Mouse (Mus musculus) heart, embryonic 13.5 days (tissue): ENCODE results near the gene Slpi. TPM values are rescaled to one million over a fixed set of nuclear protein-coding genes. Genes with fewer than 3 reads are reported as not detected.

Experiments used
- ATAC-seq: fragments of 200-750 bp; cut with Nextera tagmentation; 2 replicates; pipeline ENCODE4 v1.8.0; 2017; ENCODE audit warnings: moderate TSS enrichment; ENCODE audit not compliant: insufficient number of reproducible peaks, low FRiP score, low TSS enrichment; ENCODE audit errors: extremely low read depth
- H3K27ac ChIP-seq: fragments of 300-500 bp; sonication (generic); replicated peaks from 2 replicates; pipeline ENCODE4 v1.5.1; 2015; ENCODE audit warnings: moderate library complexity, mild to moderate bottlenecking, inconsistent platforms
- H3K27me3 ChIP-seq: fragments of 300-500 bp; sonication (generic); replicated peaks from 2 replicates; pipeline ENCODE4 v1.6.1; 2015; ENCODE audit warnings: mild to moderate bottlenecking, inconsistent platforms
- H3K36me3 ChIP-seq: fragments of 300-500 bp; sonication (generic); 2 replicates; pipeline ENCODE4 v1.6.1; 2015; ENCODE audit warnings: mild to moderate bottlenecking, inconsistent platforms
- H3K4me1 ChIP-seq: fragments of 300-500 bp; sonication (generic); 2 replicates; pipeline ENCODE4 v1.6.1; 2015; ENCODE audit warnings: inconsistent platforms
- H3K4me2 ChIP-seq: fragments of 300-500 bp; sonication (generic); 2 replicates; pipeline ENCODE4 v1.6.1; 2015; ENCODE audit warnings: inconsistent platforms, mild to moderate bottlenecking, moderate library complexity
- H3K4me3 ChIP-seq: fragments of 300-500 bp; sonication (generic); 2 replicates; pipeline ENCODE4 v1.5.1; 2015; ENCODE audit warnings: moderate library complexity, mild to moderate bottlenecking, inconsistent platforms
- H3K9ac ChIP-seq: fragments of 300-500 bp; sonication (generic); 2 replicates; pipeline ENCODE4 v1.6.1; 2015; ENCODE audit warnings: inconsistent platforms, mild to moderate bottlenecking, moderate library complexity
- H3K9me3 ChIP-seq: fragments of 300-500 bp; sonication (generic); 2 replicates; pipeline ENCODE4 v1.6.1; 2016; ENCODE audit warnings: inconsistent platforms
- WGBS: fragments of 180-500 bp; shearing (Covaris S2); methylation state at CpG from one replicate; pipeline ENCODE4 v1.1.7; 2015; ENCODE audit warnings: mixed read lengths; 5-methylcytosine and 5-hydroxymethylcytosine counted together
- polyA plus RNA-seq: library from polyadenylated mRNA; unstranded; fragments of >200 nt; fragmentation: Nextera tagmentation; extraction: Ambion mirVana; gene quantifications from 2 replicates; pipeline ENCODE4 v1.2.1, GENCODE M21; 2015

The Slpi gene
- polyA plus RNA-seq, 1 experiment from 2014 or later, result 0.90 TPM

GRCm38 (mm10) chr2:164373187-164373586, 15.7 kb downstream of the Slpi start:
- Histone ChIP-seq H3K27ac (no peak overlapping the region), H3K9ac (no peak overlapping the region), H3K36me3 (no peaks in the 10 kb centered on the region), H3K27me3 (no peaks in the 10 kb centered on the region), H3K4me2 (no peak overlapping the region), H3K4me3 (no peak overlapping the region), H3K9me3 (no peaks in the 10 kb centered on the region), H3K4me1 (no peaks in the 10 kb centered on the region)
- ATAC-seq, result no peak
- 43% methylated on average over 4 of the region's 4 CpGs for WGBS

GRCm38 (mm10) chr2:164372408-164373053, 16.4 kb downstream of the Slpi start:
- Histone ChIP-seq H3K36me3 (no peaks in the 10 kb centered on the region), H3K9ac (no peak overlapping the region), H3K4me3 (no peak overlapping the region), H3K4me1 (no peaks in the 10 kb centered on the region), H3K9me3 (no peaks in the 10 kb centered on the region), H3K27ac (no peak overlapping the region), H3K4me2 (no peak overlapping the region), H3K27me3 (no peaks in the 10 kb centered on the region)
- 19% methylated on average over 3 of the region's 3 CpGs for WGBS
- ATAC-seq, result no peak

- no peak for ATAC-seq
- no peaks in the 10 kb centered on the region for H3K9me3 ChIP-seq
- H3K27me3 ChIP-seq, result no peaks in the 10 kb centered on the region
- 74% methylated on average over 3 of the region's 3 CpGs for WGBS
- H3K9ac ChIP-seq, result no peak overlapping the region
- H3K36me3 ChIP-seq, result no peaks in the 10 kb centered on the region
- H3K27ac ChIP-seq, result no peak overlapping the region
- no peak overlapping the region for H3K4me2 ChIP-seq
- no peak overlapping the region for H3K4me3 ChIP-seq
- no peaks in the 10 kb centered on the region for H3K4me1 ChIP-seq
Observed at GRCm38 (mm10) chr2:164371371-164371770, 17.5 kb downstream of the Slpi start.

DNA sequence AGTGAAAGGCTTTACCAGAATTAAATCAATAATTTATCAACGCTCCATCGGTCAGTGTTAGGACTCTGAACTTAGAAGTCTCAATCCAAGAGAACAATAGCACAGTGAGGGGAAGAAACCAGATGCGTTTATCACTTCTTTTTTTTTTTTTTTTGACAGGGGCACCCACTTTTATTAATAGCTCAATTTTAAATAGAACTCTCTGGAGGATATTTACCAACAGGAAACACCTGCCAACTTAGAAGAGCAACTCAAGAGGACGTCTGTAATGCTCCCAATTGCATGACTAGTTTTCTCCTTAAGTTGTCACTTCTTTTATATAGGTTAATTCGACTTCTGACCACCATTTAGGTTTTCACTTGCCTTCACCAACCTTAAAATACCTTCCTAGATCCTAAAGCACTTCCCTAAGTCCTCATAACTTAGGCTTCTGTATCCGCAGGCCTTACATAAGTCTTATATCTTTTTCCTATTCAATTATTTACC, 20.2 kb downstream of the Slpi start:
- H3K4me3 ChIP-seq, result no peak overlapping the region
- H3K4me1 ChIP-seq, result no peaks in the 10 kb centered on the region
- no peaks in the 10 kb centered on the region for H3K36me3 ChIP-seq
- H3K27me3 ChIP-seq, result no peaks in the 10 kb centered on the region
- no peak for ATAC-seq
- 74% methylated on average over 6 of the region's 6 CpGs for WGBS
- H3K9me3 ChIP-seq, result no peaks in the 10 kb centered on the region
- no peak overlapping the region for H3K27ac ChIP-seq
- H3K4me2 ChIP-seq, result no peak overlapping the region
- H3K9ac ChIP-seq, result no peak overlapping the region

DNA sequence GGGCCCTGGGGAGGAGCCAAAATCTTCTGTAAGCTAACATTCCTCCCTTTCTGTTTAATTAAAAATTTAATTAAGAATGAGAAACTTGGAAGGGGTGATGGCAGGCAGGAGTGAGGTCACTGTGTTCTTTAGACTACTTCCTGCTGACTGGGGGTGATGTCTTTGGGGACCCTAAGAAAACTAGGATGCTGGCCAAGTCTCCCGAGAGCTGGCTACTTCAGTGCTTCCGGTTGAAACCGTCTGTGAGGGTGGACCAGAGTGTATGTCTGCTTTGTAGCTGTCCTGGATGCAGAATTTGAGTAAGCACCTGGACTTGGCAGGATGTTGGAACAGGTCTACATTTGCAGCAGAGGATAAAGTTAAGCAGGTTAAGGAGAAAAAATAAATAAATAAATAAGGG, 21.9 kb downstream of the Slpi start:
- H3K4me1 ChIP-seq, result no peaks in the 10 kb centered on the region
- H3K36me3 ChIP-seq, result no peaks in the 10 kb centered on the region
- H3K4me3 ChIP-seq, result no peak overlapping the region
- no peaks in the 10 kb centered on the region for H3K9me3 ChIP-seq
- 38% methylated on average over 3 of the region's 3 CpGs for WGBS
- no peak overlapping the region for H3K27ac ChIP-seq
- no peak overlapping the region for H3K4me2 ChIP-seq
- no peak for ATAC-seq
- no peak overlapping the region for H3K9ac ChIP-seq
- peaks cover 10% of the 10 kb centered on the region for H3K27me3 ChIP-seq

GRCm38 (mm10) chr2:164360974-164361657, 27.8 kb downstream of the Slpi start:
- ATAC-seq, result no peak

DNA sequence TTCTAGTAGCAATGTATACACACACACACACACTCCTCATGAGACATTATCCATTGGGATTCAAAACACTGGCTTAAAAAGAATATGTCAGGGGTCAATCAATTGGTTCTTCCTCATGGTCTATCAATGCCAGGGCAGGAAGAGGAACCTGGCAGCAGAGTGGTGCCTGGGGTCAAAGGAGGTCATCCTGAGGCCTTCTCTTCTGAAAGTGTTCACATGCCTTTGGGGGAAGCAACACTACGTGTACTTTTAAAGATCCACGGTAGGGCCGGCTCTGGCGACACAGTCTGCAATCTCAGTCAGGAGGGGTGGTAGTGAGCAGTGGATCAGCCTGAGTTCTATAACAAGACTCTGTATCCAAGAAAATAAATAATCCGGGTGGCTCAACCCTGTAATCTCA, 29.2 kb downstream of the Slpi start:
- no peak overlapping the region for H3K4me3 ChIP-seq
- no peak overlapping the region for H3K9ac ChIP-seq
- H3K4me1 ChIP-seq, result no peaks in the 10 kb centered on the region; the same call in 1 of the 2 replicates
- no peak overlapping the region for H3K4me2 ChIP-seq
- no peak for ATAC-seq
- H3K36me3 ChIP-seq, result no peaks in the 10 kb centered on the region
- no peaks in the 10 kb centered on the region for H3K9me3 ChIP-seq
- H3K27me3 ChIP-seq, result peaks cover 33% of the 10 kb centered on the region
- H3K27ac ChIP-seq, result no peak overlapping the region
- WGBS, result 62% methylated on average over 5 of the region's 5 CpGs

More at GRCm38 (mm10) chr2:164360974-164361657, 27.8 kb downstream of the Slpi start:
- Histone ChIP-seq H3K4me2 (peak overlapping the region; percentile 7; the same call in 1 of the 2 replicates), H3K36me3 (no peaks in the 10 kb centered on the region), H3K9ac (no peak overlapping the region), H3K4me3 (no peak overlapping the region), H3K9me3 (no peaks in the 10 kb centered on the region), H3K27me3 (peaks cover 20% of the 10 kb centered on the region), H3K27ac (no peak overlapping the region), H3K4me1 (no peaks in the 10 kb centered on the region; the same call in 1 of the 2 replicates)
- WGBS, result 26% methylated on average over 13 of the region's 13 CpGs

GRCm38 (mm10) chr2:164359031-164359430, 29.9 kb downstream of the Slpi start:
- Histone ChIP-seq H3K9me3 (no peaks in the 10 kb centered on the region), H3K4me2 (no peak overlapping the region), H3K27ac (no peak overlapping the region), H3K27me3 (peaks cover 37% of the 10 kb centered on the region), H3K9ac (no peak overlapping the region), H3K4me3 (no peak overlapping the region), H3K36me3 (no peaks in the 10 kb centered on the region), H3K4me1 (no peaks in the 10 kb centered on the region; the same call in 1 of the 2 replicates)
- ATAC-seq, result no peak
- 78% methylated on average over 5 of the region's 5 CpGs for WGBS

GRCm38 (mm10) chr2:164358373-164358772, 30.5 kb downstream of the Slpi start:
- Histone ChIP-seq H3K27ac (no peak overlapping the region), H3K36me3 (no peaks in the 10 kb centered on the region), H3K4me2 (no peak overlapping the region), H3K4me3 (no peak overlapping the region), H3K9me3 (no peaks in the 10 kb centered on the region), H3K27me3 (peaks cover 38% of the 10 kb centered on the region), H3K9ac (no peak overlapping the region), H3K4me1 (no peaks in the 10 kb centered on the region; the same call in 1 of the 2 replicates)
- 75% methylated on average over 3 of the region's 3 CpGs for WGBS
- no peak for ATAC-seq

GRCm38 (mm10) chr2:164356177-164356967, 32.5 kb downstream of the Slpi start:
- no peaks in the 10 kb centered on the region; the same call in 1 of the 2 replicates for H3K4me1 ChIP-seq
- ATAC-seq, result no peak
- no peak overlapping the region for H3K4me2 ChIP-seq
- H3K36me3 ChIP-seq, result no peaks in the 10 kb centered on the region
- H3K27me3 ChIP-seq, result peaks cover 28% of the 10 kb centered on the region
- H3K4me3 ChIP-seq, result no peak overlapping the region
- H3K9ac ChIP-seq, result no peak overlapping the region
- WGBS, result 71% methylated on average over 11 of the region's 11 CpGs
- H3K27ac ChIP-seq, result no peak overlapping the region
- H3K9me3 ChIP-seq, result no peaks in the 10 kb centered on the region

DNA sequence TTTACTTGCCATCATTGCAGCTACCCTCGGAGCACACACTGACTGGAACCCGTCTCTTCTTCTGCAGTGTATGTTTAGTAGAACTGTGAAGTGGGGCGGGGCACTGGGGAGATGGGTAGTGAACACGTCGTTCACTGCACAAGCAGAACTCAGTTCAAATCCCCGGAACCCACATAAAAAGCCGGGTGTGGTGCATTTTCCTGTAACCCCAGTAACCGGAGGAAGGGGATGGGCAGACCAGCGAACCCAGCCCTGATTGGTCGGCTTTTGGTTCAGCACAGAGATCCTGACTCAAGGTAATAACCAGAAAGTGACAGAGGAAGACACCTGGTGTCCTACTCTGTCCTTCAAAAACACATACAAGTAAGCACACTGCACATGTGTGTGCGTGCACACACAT, 35.5 kb downstream of the Slpi start:
- no peaks in the 10 kb centered on the region for H3K4me1 ChIP-seq
- no peak overlapping the region for H3K9ac ChIP-seq
- no peak overlapping the region for H3K4me3 ChIP-seq
- H3K36me3 ChIP-seq, result no peaks in the 10 kb centered on the region
- WGBS, result 80% methylated on average over 11 of the region's 11 CpGs
- peaks cover 22% of the 10 kb centered on the region for H3K27me3 ChIP-seq
- H3K4me2 ChIP-seq, result no peak overlapping the region
- H3K9me3 ChIP-seq, result peaks cover 2% of the 10 kb centered on the region; the same call in 1 of the 2 replicates
- no peak overlapping the region for H3K27ac ChIP-seq
- ATAC-seq, result no peak
